Mouse (Mus musculus) adrenal gland (tissue): ENCODE results near the gene Pld2.
"Not testable (repeated sequence)": the region's sequence is repeated elsewhere in the genome, so short reads cannot be mapped to it uniquely, and the experiment has no call there.

Experiments used
- intact Hi-C: fragments of 180-260 bp; cut with DNase I; formaldehyde crosslinking; loops from one replicate; pipeline ENCODE4 v1.15.1; 2025

Pld2 gene

GRCm38 (mm10) chr11:70525184-70525678, 14.6 kb upstream of the Pld2 start, which contains the start of gene Psmb6:
Psmb6 (plus strand) TSS chr11:70525367.
- intact Hi-C loops: no loop called here

DNA sequence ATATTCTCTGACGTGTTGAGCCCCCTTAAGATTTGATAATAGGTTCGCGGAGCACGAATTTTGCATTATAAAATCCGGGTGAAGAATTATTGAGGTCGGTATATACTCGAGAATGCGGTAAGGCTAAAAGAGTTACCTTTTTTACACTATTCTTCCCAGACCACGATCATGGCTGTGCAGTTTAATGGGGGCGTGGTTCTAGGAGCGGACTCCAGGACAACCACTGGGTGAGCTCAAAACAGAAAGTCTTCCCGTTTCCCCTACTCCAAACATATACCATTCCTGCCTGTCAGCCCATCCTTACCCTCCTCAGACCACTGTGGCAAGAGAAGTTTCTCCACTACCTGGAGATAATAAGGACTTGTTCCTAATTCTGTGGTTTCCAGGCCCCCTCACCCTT, 14.1 kb upstream of the Pld2 start:
- intact Hi-C loops: no loop called here

- intact Hi-C loops: no loop called here
These were observed 13.7 kb upstream of the Pld2 start for GRCm38 (mm10) chr11:70526211-70526610.

DNA sequence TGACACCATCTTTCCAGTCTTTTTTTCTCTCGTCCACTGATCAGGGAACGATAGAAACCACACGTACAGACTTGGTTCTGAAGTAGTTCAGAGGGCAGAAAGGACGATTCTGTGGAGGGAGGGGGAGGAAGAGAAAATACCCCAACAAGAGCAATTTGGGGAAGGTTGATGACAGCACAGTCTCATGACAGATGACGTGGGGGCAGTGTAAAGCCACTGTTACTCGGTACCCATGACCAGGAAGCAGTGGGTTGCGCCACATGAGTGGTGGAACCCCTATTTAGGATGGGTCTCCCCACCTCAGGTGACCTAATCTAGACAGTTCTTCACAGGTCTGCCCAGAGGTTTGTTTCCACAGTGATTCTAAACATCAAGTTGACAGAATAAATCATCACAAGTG, 11.3 kb upstream of the Pld2 start:
- intact Hi-C loops: no loop called here

GRCm38 (mm10) chr11:70531065-70531464, 8.8 kb upstream of the Pld2 start:
- intact Hi-C loops: loop anchor here (5.0 kb wide), 1 partner anchor 76 kb away; no protein-coding TSS in a partner anchor

DNA sequence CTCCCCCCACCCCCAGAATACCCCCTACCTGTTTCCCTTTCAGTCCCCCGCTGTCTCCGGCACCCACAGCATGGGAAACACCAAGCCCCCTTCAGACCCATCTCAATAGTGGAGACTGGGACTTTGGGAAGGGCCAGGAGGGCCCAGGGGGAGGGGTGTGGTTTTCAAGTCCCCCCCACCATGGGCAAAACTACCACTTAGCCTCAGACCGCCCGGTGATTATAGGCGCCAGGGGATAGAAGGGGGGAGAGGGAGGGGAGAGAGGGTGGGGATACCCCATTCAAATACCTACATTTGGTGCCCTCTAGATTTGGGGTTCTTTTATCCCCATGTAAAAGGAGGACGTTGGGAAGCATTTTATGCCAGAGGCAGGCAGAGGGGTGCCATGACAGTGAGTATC, 7.0 kb upstream of the Pld2 start, which contains the start of gene Gm40193:
TSS of gene Gm40193 (minus strand) at position 101 of the 400 bp plus-strand sequence.
- intact Hi-C loops: loop anchor here (5.0 kb wide), 1 partner anchor 74 kb away; no protein-coding TSS in a partner anchor

GRCm38 (mm10) chr11:70539423-70539822, 441 bp upstream of the Pld2 start:
- intact Hi-C loops: no loop called here

GRCm38 (mm10) chr11:70540928-70541327, 1.1 kb downstream of the Pld2 start:
- intact Hi-C loops: no loop called here

GRCm38 (mm10) chr11:70541415-70541814, 1.6 kb downstream of the Pld2 start:
- intact Hi-C loops: no loop called here

DNA sequence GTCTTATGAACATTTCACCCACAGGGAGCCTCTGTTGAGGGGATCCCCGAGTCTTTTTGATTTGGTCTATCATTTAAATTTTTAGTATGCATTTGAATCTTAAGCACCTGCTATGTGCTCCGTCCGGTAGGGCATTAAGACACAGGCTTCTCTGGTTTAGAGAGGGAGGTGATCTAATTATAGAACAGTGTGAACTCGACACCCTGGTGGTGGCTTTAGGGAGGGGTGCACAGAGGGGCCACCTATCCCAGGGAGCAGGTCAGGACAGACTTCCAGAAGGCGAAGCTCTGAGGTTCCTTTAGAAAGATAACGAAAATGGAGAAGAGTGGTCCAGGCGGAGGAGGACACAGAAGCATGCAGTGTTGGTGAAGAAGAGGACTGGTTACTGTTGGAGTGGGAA, 4.6 kb downstream of the Pld2 start:
- intact Hi-C loops: no loop called here

DNA sequence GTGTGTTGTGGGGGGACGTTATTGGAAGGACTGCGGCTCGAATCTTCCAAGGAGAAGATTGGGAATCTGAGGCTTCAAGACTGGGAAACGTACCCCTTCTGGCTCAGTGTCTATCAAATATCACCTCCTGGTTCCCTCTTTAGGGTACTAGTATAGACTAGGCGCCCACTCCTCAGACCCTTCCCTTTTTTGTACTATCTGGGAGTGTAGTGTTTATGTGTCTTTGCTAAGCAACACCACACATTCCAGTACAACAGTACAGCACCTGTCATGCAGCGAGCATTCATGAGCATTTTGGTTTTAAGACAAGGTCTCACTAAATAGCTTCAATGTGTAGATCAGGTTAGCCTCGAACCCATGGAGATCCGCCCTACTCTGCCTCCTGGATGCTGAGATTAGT, 11.7 kb downstream of the Pld2 start:
- intact Hi-C loops: no loop called here

DNA sequence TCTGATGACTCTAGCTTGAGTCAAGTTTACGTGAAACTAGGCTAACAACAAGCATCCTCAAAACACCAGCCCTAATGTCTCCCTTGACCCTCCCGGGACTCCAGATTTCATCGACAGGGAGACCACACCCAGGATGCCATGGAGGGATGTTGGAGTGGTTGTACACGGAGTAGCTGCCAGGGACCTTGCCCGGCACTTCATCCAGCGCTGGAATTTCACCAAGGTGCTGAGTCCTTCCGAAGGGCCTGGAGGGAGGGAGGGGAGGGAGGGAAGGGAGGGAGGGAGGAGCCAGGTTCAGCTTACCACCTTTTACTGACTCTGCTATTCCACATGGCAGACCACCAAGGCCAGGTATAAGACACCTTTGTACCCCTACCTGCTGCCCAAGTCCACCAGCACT, 14.1 kb downstream of the Pld2 start:
- intact Hi-C loops: no loop called here

DNA sequence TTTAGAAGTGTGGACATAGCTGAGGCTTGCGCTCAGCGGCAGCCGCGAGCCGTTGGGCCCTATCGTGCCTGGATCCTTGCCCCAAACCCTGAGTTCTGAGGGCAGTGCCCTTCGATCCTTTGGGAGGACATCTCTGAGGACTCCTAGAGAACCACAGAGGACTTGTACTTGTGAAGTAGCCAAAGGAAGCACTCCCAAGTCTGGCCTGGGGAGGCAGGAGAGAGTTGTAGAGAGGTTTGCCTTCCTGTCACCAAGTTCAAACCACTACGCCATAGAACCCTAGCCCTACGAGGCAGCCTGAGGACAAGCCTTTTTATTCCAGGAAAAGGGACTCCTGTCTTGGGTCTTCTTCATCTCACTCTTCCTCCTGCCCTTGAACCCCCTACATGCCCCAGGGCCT, 17.7 kb downstream of the Pld2 start:
- intact Hi-C loops: no loop called here

GRCm38 (mm10) chr11:70561937-70562286, 22.0 kb downstream of the Pld2 start:
- intact Hi-C loops: no loop called here

DNA sequence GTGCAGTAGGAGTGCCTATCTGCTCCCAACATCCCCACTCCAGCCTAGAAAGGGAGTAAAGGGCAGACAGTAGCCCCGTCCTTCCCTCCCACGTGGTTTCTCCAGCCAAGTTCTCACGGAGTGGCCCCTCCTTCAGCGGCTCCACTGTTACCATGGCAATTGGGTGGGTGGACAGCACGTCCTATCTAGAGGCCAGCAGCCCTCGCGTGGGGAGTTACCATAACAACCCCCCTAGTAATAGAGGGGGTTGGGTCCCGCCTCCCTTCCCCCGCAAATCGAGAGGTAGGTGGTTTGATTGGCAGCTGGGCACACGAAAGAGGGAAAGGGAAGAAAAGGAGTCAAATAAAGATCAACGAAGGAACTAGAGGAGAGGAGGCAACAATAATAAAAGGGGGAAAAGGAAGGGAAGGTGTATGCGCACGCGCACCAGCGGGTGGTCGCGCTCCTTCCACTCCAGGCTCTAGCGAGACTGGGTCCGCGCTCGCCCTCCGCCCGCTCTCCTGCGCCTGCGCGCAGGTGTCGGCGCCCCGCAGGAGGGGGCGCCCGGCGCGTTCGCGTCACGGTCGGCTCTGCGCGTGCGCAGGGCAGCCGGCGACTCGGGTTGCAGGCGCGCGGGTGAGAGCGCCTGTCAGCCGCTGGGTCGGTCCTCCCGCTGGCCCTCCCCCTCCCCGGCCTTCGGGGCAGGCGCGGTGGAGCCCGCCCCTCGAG, 22.6 kb downstream of the Pld2 start, which contains the start of gene Mink1:
TSS of gene Mink1 (plus strand) at position 595 of the 708 bp plus-strand sequence.
- intact Hi-C loops: no loop called here

- intact Hi-C loops: no loop called here
These were observed 23.2 kb downstream of the Pld2 start for GRCm38 (mm10) chr11:70562995-70563469.

- intact Hi-C loops: no loop called here
These were observed 23.8 kb downstream of the Pld2 start for GRCm38 (mm10) chr11:70563470-70564275.

DNA sequence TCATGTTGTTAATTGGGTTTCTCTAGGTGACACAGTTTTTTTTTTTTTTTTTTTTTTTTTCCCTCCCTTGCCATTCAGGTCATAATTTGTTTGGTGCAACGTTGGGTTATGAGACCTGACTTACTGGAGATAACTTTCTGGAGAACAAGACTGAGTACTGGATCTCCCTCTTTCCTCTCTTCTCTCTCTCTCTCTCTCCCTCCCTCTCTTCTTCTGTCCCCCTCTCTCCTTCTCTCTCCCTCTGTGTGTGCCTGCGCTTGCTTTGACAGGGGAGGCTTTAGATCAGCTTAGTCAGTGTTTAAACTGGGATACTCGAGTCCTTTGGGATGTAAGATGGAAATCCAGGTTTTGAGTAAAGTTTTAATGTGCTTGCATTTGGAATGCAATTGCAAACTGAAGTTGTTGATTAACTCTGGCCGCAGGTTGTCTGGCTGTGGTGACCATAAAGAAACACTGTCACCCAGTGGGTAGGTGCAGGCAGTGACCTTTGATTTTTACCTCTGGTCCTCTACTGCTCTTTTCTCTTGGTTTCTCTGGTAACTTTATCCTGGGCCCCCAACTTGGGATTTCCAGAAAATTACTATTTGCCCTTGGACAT, 24.5 kb downstream of the Pld2 start:
- intact Hi-C loops: no loop called here

DNA sequence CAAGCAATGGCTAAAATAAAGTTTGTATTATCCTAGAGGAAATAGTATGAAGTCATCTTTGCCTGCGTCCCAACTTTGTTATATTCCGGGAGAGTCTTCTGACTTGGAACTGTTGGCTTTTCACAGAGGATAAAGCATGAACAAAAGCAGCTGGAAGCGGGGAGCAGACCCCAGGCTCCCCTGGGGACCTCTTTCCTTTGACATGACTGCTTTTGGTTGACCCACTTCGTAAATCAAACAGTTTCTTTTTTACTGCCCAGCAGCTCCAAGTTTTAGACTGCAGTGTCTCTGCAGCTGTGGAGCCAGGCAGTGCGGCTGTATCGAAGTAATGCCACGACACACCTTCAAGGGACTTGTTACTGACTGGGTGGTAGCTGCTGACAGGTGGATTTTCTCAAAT, 26.7 kb downstream of the Pld2 start:
- intact Hi-C loops: no loop called here

GRCm38 (mm10) chr11:70570614-70571013, 30.8 kb downstream of the Pld2 start:
- intact Hi-C loops: not testable (repeated sequence)

DNA sequence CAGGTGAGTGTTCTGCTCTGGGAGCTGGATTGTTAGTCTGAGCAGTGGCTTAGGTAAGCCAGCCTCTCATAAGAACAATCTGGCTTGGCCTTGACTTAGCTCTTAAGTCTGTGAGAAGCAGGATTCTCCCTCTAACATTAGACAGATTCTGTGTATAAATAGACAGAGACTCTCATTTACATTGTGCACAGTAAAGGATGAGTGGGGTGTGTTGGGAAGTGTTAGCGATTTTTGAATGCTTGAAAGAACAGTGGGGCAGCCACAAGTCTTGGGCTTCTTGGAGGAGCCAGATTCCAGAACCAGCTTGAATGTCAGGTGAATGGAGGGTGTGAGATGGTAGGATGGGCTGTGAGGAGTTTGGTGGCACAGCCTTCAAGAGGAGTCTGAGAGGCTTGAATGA, 31.8 kb downstream of the Pld2 start:
- intact Hi-C loops: no loop called here
